Mouse (Mus musculus) heart, adult 2 months (tissue): ENCODE results near the gene Blzf1. TPM values are rescaled to one million over a fixed set of nuclear protein-coding genes. Genes with fewer than 3 reads are reported as not detected.

Source experiments
- DNase-seq, 2 experiments: peaks; one replicate each; pipeline ENCODE4 v3.0.0; 2021
- H3K27ac ChIP-seq: fragments of 200-600 bp; 2 replicates; pipeline ENCODE4 v1.8.1; 2022
- H3K27me3 ChIP-seq: fragments of 200-500 bp; 2 replicates; pipeline ENCODE4 v1.6.1; 2012; ENCODE audit warnings: mild to moderate bottlenecking, low read length, inconsistent platforms, mixed read lengths; ENCODE audit not compliant: control insufficient read depth, insufficient read depth
- H3K36me3 ChIP-seq: fragments of 200-500 bp; 2 replicates; pipeline ENCODE4 v1.6.1; 2012; ENCODE audit warnings: low read length, inconsistent platforms; ENCODE audit not compliant: control insufficient read depth, insufficient read depth
- H3K4me1 ChIP-seq: fragments of 200-500 bp; 2 replicates; pipeline ENCODE4 v1.6.1; 2011; ENCODE audit warnings: low read length; ENCODE audit not compliant: control insufficient read depth, insufficient read depth
- H3K4me3 ChIP-seq: fragments of 200-600 bp; 2 replicates; pipeline ENCODE4 v1.8.1; 2022
- H3K79me2 ChIP-seq: fragments of 200-500 bp; replicated peaks from 2 replicates; pipeline ENCODE4 v1.6.1; 2012; ENCODE audit warnings: mild to moderate bottlenecking, inconsistent platforms, low read length, moderate library complexity, mixed read lengths; ENCODE audit not compliant: control insufficient read depth, insufficient read depth
- H3K9ac ChIP-seq: fragments of 200-500 bp; 2 replicates; pipeline ENCODE4 v1.6.1; 2012; ENCODE audit warnings: low read depth, mild to moderate bottlenecking, control low read depth, inconsistent platforms, low read length, mixed read lengths
- CTCF ChIP-seq: fragments of 200-600 bp; IDR thresholded peaks from 2 replicates; pipeline ENCODE4 v1.8.1; 2022; ENCODE audit warnings: antibody characterized with exemption, mild to moderate bottlenecking, moderate library complexity
- EP300 ChIP-seq: fragments of 200-500 bp; IDR thresholded peaks from 2 replicates; pipeline ENCODE4 v1.6.1; 2011; ENCODE audit warnings: low read depth, low read length, control low read depth; ENCODE audit not compliant: insufficient read depth
- POLR2A ChIP-seq: fragments of 200-500 bp; IDR thresholded peaks from 2 replicates; pipeline ENCODE4 v1.6.1; 2011; ENCODE audit warnings: mild to moderate bottlenecking, low read depth, low read length, control low read depth; ENCODE audit not compliant: insufficient read depth
- WGBS: fragments of 180-500 bp; shearing (Covaris S2); methylation state at CpG from one replicate; pipeline ENCODE4 v1.1.7; 2018; 5-methylcytosine and 5-hydroxymethylcytosine counted together
- intact Hi-C: fragments of 180-260 bp; cut with DNase I; formaldehyde crosslinking; loops from one replicate; pipeline ENCODE4 v1.15.1; 2025
- polyA plus RNA-seq: library from polyadenylated mRNA; depleted of rRNA; stranded (reverse); fragments of >200 nt; gene quantifications from 2 replicates; pipeline ENCODE4 v1.2.3, GENCODE M21; 2012
- total RNA-seq, 2 experiments: library from RNA; stranded (reverse); gene quantifications; 2 replicates each; pipeline ENCODE4 v1.2.3; 2021

The Blzf1 gene
- total and polyA plus RNA-seq, 3 experiments, result 4.7 to 23.6 (median 23.1) TPM

DNA sequence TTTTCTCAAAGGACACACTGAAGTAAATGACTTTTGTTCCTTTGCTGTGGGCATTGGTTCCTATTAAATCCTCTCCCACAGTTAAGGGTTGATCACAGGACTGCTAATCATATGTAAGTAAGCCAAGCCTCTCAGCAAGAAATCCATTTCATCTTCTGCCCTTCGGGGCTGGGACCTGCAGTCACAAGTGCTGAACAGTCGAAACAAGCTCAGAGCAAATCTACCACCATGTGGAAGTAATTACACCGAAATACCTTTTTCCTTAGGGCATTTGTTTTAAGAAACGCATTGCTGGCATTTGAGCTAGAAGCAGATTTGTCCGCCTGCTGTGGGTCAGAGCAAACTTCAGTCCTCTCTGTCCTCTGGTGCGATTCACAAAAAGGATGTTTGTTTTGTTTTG, 33.6 kb downstream of the Blzf1 start:
- Histone ChIP-seq H3K4me3 (no peak overlapping the region), H3K36me3 (no peaks in the 10 kb centered on the region), H3K9ac (no peak overlapping the region), H3K27ac (no peak overlapping the region), H3K4me1 (no peaks in the 10 kb centered on the region), H3K79me2 (no peaks in the 10 kb centered on the region), H3K27me3 (no peaks in the 10 kb centered on the region)
- intact Hi-C loops, result loop anchor here (2.0 kb wide), 1 partner anchor 33 kb away; the partner anchor contains the start of gene Blzf1
- no peak for TF ChIP-seq CTCF
- no peak for TF ChIP-seq EP300
- TF ChIP-seq POLR2A, result no peak
- DNase-seq, result no peak
- 68% methylated on average over 6 of the region's 6 CpGs for WGBS

GRCm38 (mm10) chr1:164270941-164271340, 36.3 kb downstream of the Blzf1 start:
- WGBS, result 83% methylated on average over 7 of the region's 7 CpGs
- Histone ChIP-seq H3K79me2 (no peaks in the 10 kb centered on the region), H3K27ac (no peak overlapping the region), H3K9ac (no peak overlapping the region), H3K4me1 (no peaks in the 10 kb centered on the region), H3K36me3 (no peaks in the 10 kb centered on the region), H3K4me3 (no peak overlapping the region), H3K27me3 (no peaks in the 10 kb centered on the region)
- TF ChIP-seq CTCF (no peak), EP300 (no peak), POLR2A (no peak)
- intact Hi-C loops, result no loop called here
- DNase-seq, result no peak

DNA sequence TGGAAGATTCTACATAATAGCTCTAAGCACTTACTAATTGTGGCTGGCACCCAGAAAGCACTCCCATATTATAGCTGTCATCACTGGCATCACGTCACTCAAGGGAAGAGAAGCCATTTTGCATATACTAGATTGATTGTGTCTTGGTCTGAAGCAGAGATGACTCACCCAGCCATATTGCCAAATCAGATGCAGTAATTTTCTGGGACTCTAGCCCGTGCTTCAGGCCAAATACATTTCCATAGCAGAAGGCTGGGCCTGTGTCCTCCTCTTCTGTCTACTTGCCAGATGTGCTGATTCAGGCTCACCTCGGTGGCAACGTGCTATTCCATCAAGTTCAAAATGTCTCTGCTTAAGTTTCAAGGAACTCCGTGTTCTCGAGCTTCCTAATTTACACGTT, 45.7 kb downstream of the Blzf1 start:
- no peak overlapping the region for H3K9ac ChIP-seq
- no peak overlapping the region for H3K27ac ChIP-seq
- no peaks in the 10 kb centered on the region for H3K27me3 ChIP-seq
- intact Hi-C loops, result no loop called here
- H3K4me1 ChIP-seq, result no peaks in the 10 kb centered on the region
- WGBS, result 64% methylated on average over 7 of the region's 7 CpGs
- H3K36me3 ChIP-seq, result peaks cover 6% of the 10 kb centered on the region; the same call in 1 of the 2 replicates
- DNase-seq, result peak in 1 of 2 experiments; percentile 25
- no peak overlapping the region for H3K4me3 ChIP-seq
- TF ChIP-seq EP300, result no peak
- no peak for TF ChIP-seq POLR2A
- TF ChIP-seq CTCF, result no peak
- peaks cover 2% of the 10 kb centered on the region; the same call in 1 of the 2 replicates for H3K79me2 ChIP-seq

DNA sequence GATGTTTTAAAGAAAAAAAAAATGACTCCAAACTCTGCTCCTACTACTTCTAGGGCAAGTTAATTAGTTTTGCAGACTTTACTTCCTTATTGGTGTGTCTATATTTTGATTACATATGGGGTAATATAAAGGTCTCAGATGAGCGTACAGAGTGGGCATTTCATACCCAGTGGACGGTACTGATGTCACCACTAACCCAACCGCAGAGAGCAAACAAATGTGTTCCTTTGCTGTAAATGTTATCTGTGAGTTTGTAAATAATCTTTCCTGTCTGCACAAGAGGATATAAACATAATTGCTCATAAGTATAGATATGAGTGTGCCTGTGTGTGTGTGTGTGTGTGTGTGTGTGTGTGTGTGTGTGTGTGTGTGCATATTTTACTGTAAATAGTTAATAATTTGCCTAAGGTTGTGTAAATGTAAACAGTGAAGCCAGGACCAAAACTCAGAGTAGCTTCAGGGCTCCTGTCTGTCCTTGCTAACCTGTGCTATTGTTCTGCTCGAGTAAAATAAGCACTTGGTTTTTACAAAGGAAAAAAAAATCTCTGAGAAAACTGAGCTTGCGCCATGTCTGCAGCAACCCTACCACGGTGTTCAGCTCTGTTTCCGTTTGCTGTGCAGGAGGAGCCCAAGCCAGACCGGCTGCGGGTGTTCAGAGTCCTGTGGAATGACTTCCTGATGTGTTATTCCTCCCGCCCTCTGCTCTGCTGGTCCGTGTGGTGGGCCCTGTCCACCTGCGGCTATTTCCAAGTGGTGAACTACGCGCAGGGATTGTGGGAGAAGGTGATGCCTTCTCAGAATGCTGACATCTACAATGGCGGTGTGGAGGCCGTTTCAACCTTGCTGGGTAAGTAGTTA, 46.9 kb downstream of the Blzf1 start:
- no peak overlapping the region for H3K27ac ChIP-seq
- no peaks in the 10 kb centered on the region for H3K4me1 ChIP-seq
- 72% methylated on average over 16 of the region's 16 CpGs for WGBS
- no peak for DNase-seq
- TF ChIP-seq EP300, result no peak
- no peak for TF ChIP-seq POLR2A
- TF ChIP-seq CTCF, result no peak
- intact Hi-C loops, result no loop called here
- no peak overlapping the region for H3K9ac ChIP-seq
- peaks cover 2% of the 10 kb centered on the region; the same call in 1 of the 2 replicates for H3K79me2 ChIP-seq
- no peak overlapping the region for H3K4me3 ChIP-seq
- H3K36me3 ChIP-seq, result peaks cover 6% of the 10 kb centered on the region; the same call in 1 of the 2 replicates
- H3K27me3 ChIP-seq, result no peaks in the 10 kb centered on the region

DNA sequence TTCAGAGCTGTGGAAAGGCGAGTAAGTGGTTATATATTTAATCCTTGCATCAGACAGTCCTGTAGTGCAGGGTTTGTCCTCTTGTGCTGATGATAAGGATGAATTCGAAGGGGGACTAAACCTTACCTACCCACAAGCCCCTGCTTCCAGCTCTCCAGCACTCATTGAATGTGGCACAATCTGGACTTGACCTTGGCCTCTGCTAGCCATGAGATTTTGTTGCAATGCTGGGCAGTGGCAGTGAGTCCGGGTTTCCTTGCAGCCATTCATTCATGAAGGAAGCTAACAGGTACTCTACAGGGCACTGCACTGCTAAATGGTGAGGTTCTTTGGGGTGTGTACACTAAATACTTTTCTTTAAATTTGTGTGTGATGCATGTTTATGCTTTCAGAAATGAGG, 52.5 kb downstream of the Blzf1 start:
- intact Hi-C loops, result no loop called here
- DNase-seq, result no peak
- Histone ChIP-seq H3K4me3 (no peak overlapping the region), H3K27me3 (no peaks in the 10 kb centered on the region), H3K9ac (no peak overlapping the region), H3K36me3 (no peaks in the 10 kb centered on the region), H3K27ac (no peak overlapping the region), H3K79me2 (peaks cover 2% of the 10 kb centered on the region; the same call in 1 of the 2 replicates), H3K4me1 (peaks cover 3% of the 10 kb centered on the region)
- WGBS, result 68% methylated on average over 3 of the region's 3 CpGs
- TF ChIP-seq CTCF, result no peak
- no peak for TF ChIP-seq EP300
- no peak for TF ChIP-seq POLR2A

GRCm38 (mm10) chr1:164252551-164252950, 54.7 kb downstream of the Blzf1 start:
- 83% methylated on average over 5 of the region's 5 CpGs for WGBS
- Histone ChIP-seq H3K4me1 (peaks cover 6% of the 10 kb centered on the region), H3K27me3 (no peaks in the 10 kb centered on the region), H3K79me2 (peaks cover 2% of the 10 kb centered on the region; the same call in 1 of the 2 replicates), H3K27ac (no peak overlapping the region), H3K9ac (no peak overlapping the region), H3K4me3 (no peak overlapping the region), H3K36me3 (no peaks in the 10 kb centered on the region)
- intact Hi-C loops, result no loop called here
- no peak for DNase-seq
- TF ChIP-seq CTCF (no peak), POLR2A (no peak), EP300 (no peak)
